Mouse (Mus musculus) forebrain, embryonic 15.5 days (tissue): Measurements from ENCODE around the gene ccdc198. TPM values are rescaled to one million over a fixed set of nuclear protein-coding genes. Genes with fewer than 3 reads are reported as not detected.
"Not testable (repeated sequence)": the region's sequence is repeated elsewhere in the genome, so short reads cannot be mapped to it uniquely, and the experiment has no call there.

ENCODE experiments used
- ATAC-seq: fragments of 200-750 bp; cut with Nextera tagmentation; replicated peaks from 2 replicates; pipeline ENCODE4 v1.8.0; 2017; ENCODE audit warnings: mild to moderate bottlenecking, moderate TSS enrichment, moderate library complexity
- H3K27ac ChIP-seq: fragments of 300-500 bp; sonication (generic); replicated peaks from 2 replicates; pipeline ENCODE4 v1.5.1; 2015; ENCODE audit warnings: mild to moderate bottlenecking, inconsistent platforms
- H3K27me3 ChIP-seq: fragments of 300-500 bp; sonication (generic); 2 replicates; pipeline ENCODE4 v1.6.1; 2015; ENCODE audit warnings: inconsistent platforms
- H3K36me3 ChIP-seq: fragments of 300-500 bp; sonication (generic); 2 replicates; pipeline ENCODE4 v1.6.1; 2015; ENCODE audit warnings: mild to moderate bottlenecking, inconsistent platforms
- H3K4me1 ChIP-seq: fragments of 300-500 bp; sonication (generic); 2 replicates; pipeline ENCODE4 v1.6.1; 2015; ENCODE audit warnings: inconsistent platforms
- H3K4me2 ChIP-seq: fragments of 300-500 bp; sonication (generic); replicated peaks from 2 replicates; pipeline ENCODE4 v1.6.1; 2015; ENCODE audit warnings: mild to moderate bottlenecking, inconsistent platforms
- H3K4me3 ChIP-seq: fragments of 300-500 bp; sonication (generic); 2 replicates; pipeline ENCODE4 v1.5.1; 2015; ENCODE audit warnings: mild to moderate bottlenecking, inconsistent platforms
- H3K9ac ChIP-seq: fragments of 300-500 bp; sonication (generic); replicated peaks from 2 replicates; pipeline ENCODE4 v1.6.1; 2015; ENCODE audit warnings: mild to moderate bottlenecking, inconsistent platforms
- H3K9me3 ChIP-seq: fragments of 300-500 bp; sonication (generic); 2 replicates; pipeline ENCODE4 v1.6.1; 2016; ENCODE audit warnings: inconsistent platforms
- WGBS: fragments of 180-500 bp; shearing (Covaris S2); methylation state at CpG from one replicate; pipeline ENCODE4 v1.1.7; 2015; ENCODE audit warnings: mixed read lengths; 5-methylcytosine and 5-hydroxymethylcytosine counted together
- polyA plus RNA-seq: library from polyadenylated mRNA; unstranded; fragments of >200 nt; fragmentation: Nextera tagmentation; extraction: Ambion mirVana; gene quantifications from 2 replicates; pipeline ENCODE4 v1.2.1, GENCODE M21; 2015

The ccdc198 gene
- polyA plus RNA-seq, 1 experiment from 2014 or later = 0.29 TPM

GRCm38 (mm10) chr14:49234788-49235515, 10.3 kb downstream of the ccdc198 start:
- Histone ChIP-seq H3K27ac (no peak overlapping the region), H3K27me3 (peaks cover 2% of the 10 kb centered on the region; the same call in 1 of the 2 replicates), H3K9me3 (no peaks in the 10 kb centered on the region), H3K9ac (no peak overlapping the region), H3K4me3 (no peak overlapping the region), H3K4me1 (peaks cover 6% of the 10 kb centered on the region; the same call in 1 of the 2 replicates), H3K4me2 (no peak overlapping the region), H3K36me3 (no peaks in the 10 kb centered on the region)
- ATAC-seq = no peak
- WGBS = 46% methylated on average over 9 of the region's 9 CpGs

DNA sequence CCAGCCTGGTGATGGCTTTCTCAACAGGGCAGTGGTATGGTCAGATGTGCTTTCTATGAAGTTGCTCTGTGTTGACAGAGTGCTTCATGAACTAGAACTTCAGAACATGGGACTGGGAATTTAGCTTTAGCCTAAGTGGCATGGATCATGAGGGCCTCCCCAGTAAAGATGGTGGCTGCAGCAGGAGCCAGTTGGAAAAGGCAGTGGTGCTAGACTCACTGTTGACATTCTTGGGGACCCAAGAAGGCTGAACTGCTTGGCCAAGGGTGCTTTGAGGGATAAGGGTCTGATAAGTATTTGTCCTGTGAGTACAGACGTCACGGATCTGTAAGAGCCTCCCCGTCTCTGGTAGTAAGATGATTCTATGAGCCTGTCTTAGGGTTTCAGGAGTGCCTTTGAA, 13.4 kb downstream of the ccdc198 start:
- H3K27ac ChIP-seq = no peak overlapping the region
- no peak overlapping the region for H3K4me2 ChIP-seq
- 90% methylated on average over 3 of the region's 3 CpGs for WGBS
- peaks cover 3% of the 10 kb centered on the region; the same call in 1 of the 2 replicates for H3K4me1 ChIP-seq
- no peaks in the 10 kb centered on the region for H3K27me3 ChIP-seq
- H3K4me3 ChIP-seq = no peak overlapping the region
- no peak overlapping the region for H3K9ac ChIP-seq
- ATAC-seq = no peak
- no peaks in the 10 kb centered on the region for H3K9me3 ChIP-seq
- H3K36me3 ChIP-seq = no peaks in the 10 kb centered on the region

GRCm38 (mm10) chr14:49226986-49227385, 18.3 kb downstream of the ccdc198 start:
- Histone ChIP-seq H3K36me3 (no peaks in the 10 kb centered on the region), H3K27me3 (no peaks in the 10 kb centered on the region), H3K9ac (no peak overlapping the region), H3K27ac (no peak overlapping the region), H3K9me3 (no peaks in the 10 kb centered on the region), H3K4me3 (no peak overlapping the region), H3K4me2 (no peak overlapping the region), H3K4me1 (peaks cover 4% of the 10 kb centered on the region; the same call in 1 of the 2 replicates)
- no peak for ATAC-seq
- WGBS = 68% methylated on average over 11 of the region's 11 CpGs

GRCm38 (mm10) chr14:49226471-49226870, 18.8 kb downstream of the ccdc198 start:
- H3K36me3 ChIP-seq = no peaks in the 10 kb centered on the region
- 72% methylated on average over 7 of the region's 7 CpGs for WGBS
- H3K27me3 ChIP-seq = no peaks in the 10 kb centered on the region
- H3K27ac ChIP-seq = no peak overlapping the region
- H3K4me3 ChIP-seq = no peak overlapping the region
- no peak for ATAC-seq
- no peaks in the 10 kb centered on the region for H3K9me3 ChIP-seq
- H3K9ac ChIP-seq = no peak overlapping the region
- H3K4me1 ChIP-seq = peaks cover 4% of the 10 kb centered on the region; the same call in 1 of the 2 replicates
- no peak overlapping the region for H3K4me2 ChIP-seq

GRCm38 (mm10) chr14:49221771-49222170, 23.5 kb downstream of the ccdc198 start:
- H3K4me3 ChIP-seq = no peak overlapping the region
- no peaks in the 10 kb centered on the region for H3K9me3 ChIP-seq
- no peaks in the 10 kb centered on the region for H3K27me3 ChIP-seq
- H3K4me1 ChIP-seq = no peaks in the 10 kb centered on the region
- H3K4me2 ChIP-seq = no peak overlapping the region
- ATAC-seq = no peak
- WGBS = 87% methylated on average over 2 of the region's 2 CpGs
- no peaks in the 10 kb centered on the region for H3K36me3 ChIP-seq
- H3K27ac ChIP-seq = no peak overlapping the region
- H3K9ac ChIP-seq = no peak overlapping the region

DNA sequence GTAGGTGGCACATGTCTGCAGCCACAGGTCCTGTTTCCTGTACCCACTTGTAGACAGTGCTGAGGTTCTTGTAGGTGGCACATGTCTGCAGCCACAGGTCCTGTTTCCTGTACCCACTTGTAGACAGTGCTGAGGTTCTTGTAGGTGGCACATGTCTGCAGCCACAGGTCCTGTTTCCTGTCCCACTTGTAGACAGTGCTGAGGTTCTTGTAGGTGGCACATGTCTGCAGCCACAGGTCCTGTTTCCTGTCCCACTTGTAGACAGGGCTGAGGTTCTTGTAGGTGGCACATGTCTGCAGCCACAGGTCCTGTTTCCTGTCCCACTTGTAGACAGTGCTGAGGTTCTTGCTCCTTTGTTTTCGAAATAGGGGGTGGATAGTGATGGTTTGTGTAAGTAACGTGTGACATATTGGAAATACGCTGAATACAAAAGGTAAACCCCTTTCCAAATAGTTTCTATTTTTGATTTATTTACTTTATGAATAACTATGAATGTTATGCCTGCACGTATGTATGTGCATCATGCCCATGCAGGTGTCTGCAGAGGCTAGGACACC, 25.7 kb downstream of the ccdc198 start:
- H3K4me3 ChIP-seq, H3K9ac ChIP-seq, ATAC-seq, H3K27ac ChIP-seq, H3K4me2 ChIP-seq, H3K36me3 ChIP-seq, H3K27me3 ChIP-seq, H3K4me1 ChIP-seq, H3K9me3 ChIP-seq: not testable (repeated sequence)
- WGBS = 87% methylated on average over 4 of the region's 4 CpGs

- Histone ChIP-seq H3K9ac (no peak overlapping the region), H3K27ac (no peak overlapping the region), H3K4me3 (no peak overlapping the region), H3K27me3 (no peaks in the 10 kb centered on the region), H3K4me1 (no peaks in the 10 kb centered on the region), H3K36me3 (no peaks in the 10 kb centered on the region), H3K9me3 (no peaks in the 10 kb centered on the region), H3K4me2 (no peak overlapping the region)
- no peak for ATAC-seq
- WGBS = 66% methylated on average over 7 of the region's 7 CpGs
These were observed 26.6 kb downstream of the ccdc198 start for GRCm38 (mm10) chr14:49218677-49219076.

DNA sequence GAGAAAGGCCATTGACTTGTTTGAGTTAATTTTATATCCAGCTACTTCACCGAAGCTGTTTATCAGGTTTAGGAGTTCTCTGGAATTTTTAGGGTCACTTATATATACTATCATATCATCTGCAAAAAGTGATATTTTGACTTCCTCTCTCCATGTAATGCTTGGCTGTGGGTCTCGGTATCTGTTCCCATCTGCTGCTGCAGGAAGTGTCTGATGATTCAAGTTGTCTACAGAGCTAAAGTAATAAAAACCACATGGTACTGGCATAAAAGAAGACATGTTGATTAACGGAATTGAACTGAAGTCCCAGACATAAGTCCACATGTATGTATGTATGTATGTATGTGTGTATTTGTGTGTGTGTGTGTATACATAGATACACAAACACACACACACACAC, 35.1 kb downstream of the ccdc198 start:
- H3K4me1 ChIP-seq = not testable (repeated sequence)

DNA sequence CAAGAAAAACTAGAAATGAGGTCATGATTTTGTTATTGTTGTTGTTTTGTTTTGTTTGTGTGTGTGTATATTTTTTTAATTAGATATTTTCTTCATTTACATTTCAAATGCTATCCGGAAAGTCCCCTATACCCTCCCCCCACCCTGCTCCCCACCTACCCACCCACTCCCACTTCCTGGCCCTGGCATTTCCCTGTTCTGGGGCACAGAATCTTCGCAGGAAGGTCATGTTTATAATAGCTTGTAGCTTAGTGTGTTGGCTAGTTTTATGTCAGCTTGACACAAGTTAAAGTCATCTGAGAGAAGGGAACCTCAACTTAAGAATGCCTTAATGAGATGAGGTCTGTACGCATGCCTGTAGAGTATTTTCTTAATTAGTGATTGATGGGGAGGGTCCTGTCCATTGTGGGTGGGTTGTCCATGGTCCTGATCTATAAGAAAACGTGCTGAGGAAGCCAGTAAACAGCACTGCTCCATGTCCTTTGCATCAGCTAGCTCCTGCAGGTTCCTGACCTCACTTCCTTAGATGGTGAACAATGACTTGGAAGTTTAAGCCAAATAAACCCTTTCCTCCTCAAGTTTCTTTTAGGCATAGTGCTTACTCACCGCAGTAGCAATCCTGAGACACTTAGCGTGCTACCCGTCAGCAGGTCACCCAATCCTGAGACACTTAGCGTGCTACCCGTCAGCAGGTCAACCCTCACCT, 44.0 kb downstream of the ccdc198 start:
- ATAC-seq = no peak
- H3K9me3 ChIP-seq = no peaks in the 10 kb centered on the region
- 76% methylated on average over 9 of the region's 9 CpGs for WGBS
- H3K9ac ChIP-seq = no peak overlapping the region
- no peaks in the 10 kb centered on the region for H3K36me3 ChIP-seq
- H3K4me3 ChIP-seq = no peak overlapping the region
- H3K4me2 ChIP-seq = no peak overlapping the region
- H3K27ac ChIP-seq = no peak overlapping the region
- H3K4me1 ChIP-seq = no peaks in the 10 kb centered on the region
- no peaks in the 10 kb centered on the region for H3K27me3 ChIP-seq

More for the DNA sequence above, 35.1 kb downstream of the ccdc198 start:
- H3K9ac ChIP-seq, H3K4me2 ChIP-seq, H3K9me3 ChIP-seq, H3K4me3 ChIP-seq, H3K36me3 ChIP-seq, H3K27ac ChIP-seq, ATAC-seq, H3K27me3 ChIP-seq: not testable (repeated sequence)
- WGBS = 94% methylated on average over 3 of the region's 3 CpGs

- Histone ChIP-seq H3K4me2 (no peak overlapping the region), H3K4me1 (no peaks in the 10 kb centered on the region), H3K9ac (no peak overlapping the region), H3K9me3 (no peaks in the 10 kb centered on the region), H3K4me3 (no peak overlapping the region), H3K36me3 (0 out of 2 replicates have a peak, but pooled peaks cover 3% of the 10 kb centered on the region), H3K27ac (no peak overlapping the region), H3K27me3 (no peaks in the 10 kb centered on the region)
- 90% methylated on average over 2 of the region's 2 CpGs for WGBS
- ATAC-seq = no peak
These were observed 48.2 kb downstream of the ccdc198 start for GRCm38 (mm10) chr14:49197031-49197527.

GRCm38 (mm10) chr14:49186270-49186669, 59.0 kb downstream of the ccdc198 start:
- 92% methylated on average over 2 of the region's 2 CpGs for WGBS
- Histone ChIP-seq H3K9me3 (no peaks in the 10 kb centered on the region), H3K4me2 (no peak overlapping the region)

GRCm38 (mm10) chr14:49179736-49180135, 65.5 kb downstream of the ccdc198 start:
- Histone ChIP-seq H3K9me3 (no peaks in the 10 kb centered on the region), H3K9ac (no peak overlapping the region), H3K4me3 (no peak overlapping the region), H3K27me3 (no peaks in the 10 kb centered on the region), H3K36me3 (peaks cover 10% of the 10 kb centered on the region), H3K4me1 (peaks cover 9% of the 10 kb centered on the region), H3K27ac (no peak overlapping the region), H3K4me2 (no peak overlapping the region)
- WGBS = 88% methylated on average over 3 of the region's 3 CpGs
- no peak for ATAC-seq

More at GRCm38 (mm10) chr14:49186270-49186669, 59.0 kb downstream of the ccdc198 start:
- Histone ChIP-seq H3K27ac (no peak overlapping the region), H3K9ac (no peak overlapping the region), H3K4me3 (no peak overlapping the region), H3K36me3 (peaks cover 28% of the 10 kb centered on the region), H3K4me1 (no peaks in the 10 kb centered on the region), H3K27me3 (no peaks in the 10 kb centered on the region)
- ATAC-seq = no peak
